Mouse (Mus musculus): ENCODE results near the gene Maml2. TPM values are rescaled to one million over a fixed set of nuclear protein-coding genes. Genes with fewer than 3 reads are reported as not detected.

The Maml2 gene
- polyA plus RNA-seq, 1 experiment from 2014 or later: 9.8 TPM

DNA sequence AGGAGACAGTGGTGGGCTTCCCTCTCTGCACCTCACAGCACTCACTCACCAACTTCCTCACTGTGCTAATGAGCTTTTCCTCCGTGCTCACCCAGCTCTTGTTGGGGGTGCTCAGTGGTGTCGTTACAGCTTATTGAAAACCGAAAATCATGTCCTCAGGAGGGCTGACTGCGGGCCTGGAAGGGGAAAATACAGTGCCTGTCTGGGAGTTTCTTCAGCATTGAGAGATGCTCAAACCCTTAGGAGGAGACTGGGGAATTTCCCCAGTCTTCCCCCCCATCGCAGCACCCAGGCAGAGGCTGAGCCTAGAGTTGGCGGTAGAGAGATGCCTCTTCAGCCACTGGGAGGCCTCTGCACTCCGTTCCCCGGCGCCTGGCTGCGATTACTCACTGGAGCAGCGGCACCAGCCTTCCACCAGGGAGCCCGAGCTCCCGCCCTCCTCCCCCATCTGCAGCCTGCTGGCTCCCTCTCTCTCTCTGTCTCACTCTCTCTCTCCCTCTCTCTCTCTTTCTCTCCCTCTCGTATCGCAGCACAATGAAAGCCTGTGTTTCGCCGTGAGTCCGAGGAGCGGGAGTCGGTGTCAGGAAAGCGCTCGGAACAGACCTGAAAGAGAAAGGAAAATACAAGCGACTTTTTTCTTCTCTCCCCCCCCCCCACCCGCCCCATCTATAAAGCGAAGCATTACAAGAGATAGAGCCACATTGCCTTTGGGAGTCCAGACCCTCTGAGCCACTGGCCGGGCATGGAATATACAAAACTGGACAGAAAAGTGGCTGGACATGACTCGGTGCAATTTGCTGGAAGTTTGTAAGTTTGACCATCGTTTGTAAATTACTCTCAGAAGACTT is 1.3 kb upstream of the Maml2 start:
- ATAC-seq (ENCODE audit: low read depth) (peak; percentile 95), DNase-seq (ENCODE audit: low spot score) (peak; percentile 96)
- peak overlapping the region; percentile 81 for H3K27ac ChIP-seq (replicated peaks; ENCODE audit: low read depth, low read length)
- under 1% methylated on average over 28 of the region's 28 CpGs for WGBS
- no peaks in the 10 kb centered on the region for H3K36me3 ChIP-seq (ENCODE audit: control insufficient read depth, insufficient read depth, low read length)
- peak overlapping the region; percentile 68 for H3K9ac ChIP-seq (ENCODE audit: low read depth, low read length)
- peaks cover 35% of the 10 kb centered on the region for H3K4me1 ChIP-seq (ENCODE audit: control insufficient read depth, insufficient read depth, low read length)
- H3K9me3 ChIP-seq (ENCODE audit: control insufficient read depth, low read length): no peaks in the 10 kb centered on the region
- no peaks in the 10 kb centered on the region for H3K27me3 ChIP-seq (replicated peaks; ENCODE audit: control insufficient read depth, insufficient read depth, low read length)
- H3K4me3 ChIP-seq (ENCODE audit: low read depth, low read length): peak overlapping the region; percentile 56
- peak overlapping the region; percentile 98 for H3K4me2 ChIP-seq (ENCODE audit: low read depth, low read length)

- Histone ChIP-seq H3K27me3 (replicated peaks; ENCODE audit: control insufficient read depth, insufficient read depth, low read length) (no peaks in the 10 kb centered on the region), H3K9ac (ENCODE audit: low read depth, low read length) (peak overlapping the region; percentile 68), H3K4me1 (ENCODE audit: control insufficient read depth, insufficient read depth, low read length) (peaks cover 42% of the 10 kb centered on the region), H3K9me3 (ENCODE audit: control insufficient read depth, low read length) (no peaks in the 10 kb centered on the region), H3K36me3 (ENCODE audit: control insufficient read depth, insufficient read depth, low read length) (no peaks in the 10 kb centered on the region), H3K4me3 (ENCODE audit: low read depth, low read length) (peak overlapping the region; percentile 56), H3K4me2 (ENCODE audit: low read depth, low read length) (peak overlapping the region; percentile 98), H3K27ac (replicated peaks; ENCODE audit: low read depth, low read length) (peak overlapping the region; percentile 81)
- no peak for ATAC-seq (ENCODE audit: low read depth)
- WGBS: under 1% methylated on average over 12 of the region's 12 CpGs
- peak; percentile 46 for DNase-seq (ENCODE audit: low spot score)
Observed at GRCm38 (mm10) chr9:13297122-13297667, 562 bp upstream of the Maml2 start.

GRCm38 (mm10) chr9:13298513-13298878 is 739 bp downstream of the Maml2 start:
- H3K36me3 ChIP-seq (ENCODE audit: control insufficient read depth, insufficient read depth, low read length): no peaks in the 10 kb centered on the region
- ATAC-seq (ENCODE audit: low read depth) (no peak), DNase-seq (ENCODE audit: low spot score) (no peak)
- H3K27me3 ChIP-seq (replicated peaks; ENCODE audit: control insufficient read depth, insufficient read depth, low read length): no peaks in the 10 kb centered on the region
- peak overlapping the region; percentile 56 for H3K4me3 ChIP-seq (ENCODE audit: low read depth, low read length)
- peak overlapping the region; percentile 81 for H3K27ac ChIP-seq (replicated peaks; ENCODE audit: low read depth, low read length)
- peaks cover 44% of the 10 kb centered on the region for H3K4me1 ChIP-seq (ENCODE audit: control insufficient read depth, insufficient read depth, low read length)
- peak overlapping the region; percentile 68 for H3K9ac ChIP-seq (ENCODE audit: low read depth, low read length)
- 22% methylated on average over 9 of the region's 9 CpGs for WGBS
- H3K9me3 ChIP-seq (ENCODE audit: control insufficient read depth, low read length): no peaks in the 10 kb centered on the region
- peak overlapping the region; percentile 98 for H3K4me2 ChIP-seq (ENCODE audit: low read depth, low read length)

GRCm38 (mm10) chr9:13299190-13299589 is 1.4 kb downstream of the Maml2 start:
- peaks cover 44% of the 10 kb centered on the region for H3K4me1 ChIP-seq (ENCODE audit: control insufficient read depth, insufficient read depth, low read length)
- H3K9ac ChIP-seq (ENCODE audit: low read depth, low read length): 0 out of 2 replicates have a peak overlapping the region, but pooled peaks have one; percentile 37

DNA sequence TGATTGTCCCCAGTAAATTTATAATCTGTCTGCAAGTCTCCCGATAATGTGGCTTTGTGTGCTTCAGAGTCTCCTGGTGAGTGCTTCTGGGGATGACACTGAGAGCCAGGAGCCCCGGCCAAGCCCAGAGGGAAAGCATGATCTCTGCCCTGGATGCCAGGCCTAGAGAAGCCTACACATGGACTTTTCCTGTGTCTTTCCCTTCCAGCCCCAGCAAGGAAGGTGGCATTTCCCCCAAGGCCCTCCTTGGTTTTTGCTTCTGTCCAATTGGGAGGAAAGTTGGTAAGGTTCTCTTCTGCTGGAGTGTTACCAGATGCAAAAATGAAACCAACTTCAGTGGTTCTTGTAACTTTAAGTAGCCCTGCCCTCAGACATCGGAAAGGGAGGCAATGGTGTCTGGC is 2.3 kb downstream of the Maml2 start:
- H3K9ac ChIP-seq (ENCODE audit: low read depth, low read length): peak overlapping the region; percentile 37; the same call in 1 of the 2 replicates
- WGBS: 40% methylated on average over 3 of the region's 3 CpGs
- no peak overlapping the region for H3K27ac ChIP-seq (replicated peaks; ENCODE audit: low read depth, low read length)
- H3K36me3 ChIP-seq (ENCODE audit: control insufficient read depth, insufficient read depth, low read length): no peaks in the 10 kb centered on the region
- H3K4me1 ChIP-seq (ENCODE audit: control insufficient read depth, insufficient read depth, low read length): peaks cover 47% of the 10 kb centered on the region
- H3K4me2 ChIP-seq (ENCODE audit: low read depth, low read length): peak overlapping the region; percentile 98
- no peak for ATAC-seq (ENCODE audit: low read depth)
- no peaks in the 10 kb centered on the region for H3K27me3 ChIP-seq (replicated peaks; ENCODE audit: control insufficient read depth, insufficient read depth, low read length)
- peak overlapping the region; percentile 56 for H3K4me3 ChIP-seq (ENCODE audit: low read depth, low read length)
- no peaks in the 10 kb centered on the region for H3K9me3 ChIP-seq (ENCODE audit: control insufficient read depth, low read length)
- DNase-seq (ENCODE audit: low spot score): no peak

More at GRCm38 (mm10) chr9:13299190-13299589, 1.4 kb downstream of the Maml2 start:
- Histone ChIP-seq H3K27me3 (replicated peaks; ENCODE audit: control insufficient read depth, insufficient read depth, low read length) (no peaks in the 10 kb centered on the region), H3K9me3 (ENCODE audit: control insufficient read depth, low read length) (no peaks in the 10 kb centered on the region), H3K4me3 (ENCODE audit: low read depth, low read length) (peak overlapping the region; percentile 56), H3K27ac (replicated peaks; ENCODE audit: low read depth, low read length) (no peak overlapping the region), H3K4me2 (ENCODE audit: low read depth, low read length) (peak overlapping the region; percentile 98), H3K36me3 (ENCODE audit: control insufficient read depth, insufficient read depth, low read length) (no peaks in the 10 kb centered on the region)
- 72% methylated on average over 6 of the region's 6 CpGs for WGBS
- DNase-seq (ENCODE audit: low spot score): no peak
- no peak for ATAC-seq (ENCODE audit: low read depth)

GRCm38 (mm10) chr9:13300891-13301782 is 3.4 kb downstream of the Maml2 start:
- H3K4me1 ChIP-seq (ENCODE audit: control insufficient read depth, insufficient read depth, low read length): peaks cover 47% of the 10 kb centered on the region
- peak overlapping the region; percentile 98 for H3K4me2 ChIP-seq (ENCODE audit: low read depth, low read length)
- H3K36me3 ChIP-seq (ENCODE audit: control insufficient read depth, insufficient read depth, low read length): no peaks in the 10 kb centered on the region
- H3K9ac ChIP-seq (ENCODE audit: low read depth, low read length): no peak overlapping the region
- 83% methylated on average over 9 of the region's 9 CpGs for WGBS
- H3K9me3 ChIP-seq (ENCODE audit: control insufficient read depth, low read length): no peaks in the 10 kb centered on the region
- no peak for ATAC-seq (ENCODE audit: low read depth)
- no peak overlapping the region for H3K27ac ChIP-seq (replicated peaks; ENCODE audit: low read depth, low read length)
- no peak overlapping the region for H3K4me3 ChIP-seq (ENCODE audit: low read depth, low read length)
- no peaks in the 10 kb centered on the region for H3K27me3 ChIP-seq (replicated peaks; ENCODE audit: control insufficient read depth, insufficient read depth, low read length)
- no peak for DNase-seq (ENCODE audit: low spot score)

DNA sequence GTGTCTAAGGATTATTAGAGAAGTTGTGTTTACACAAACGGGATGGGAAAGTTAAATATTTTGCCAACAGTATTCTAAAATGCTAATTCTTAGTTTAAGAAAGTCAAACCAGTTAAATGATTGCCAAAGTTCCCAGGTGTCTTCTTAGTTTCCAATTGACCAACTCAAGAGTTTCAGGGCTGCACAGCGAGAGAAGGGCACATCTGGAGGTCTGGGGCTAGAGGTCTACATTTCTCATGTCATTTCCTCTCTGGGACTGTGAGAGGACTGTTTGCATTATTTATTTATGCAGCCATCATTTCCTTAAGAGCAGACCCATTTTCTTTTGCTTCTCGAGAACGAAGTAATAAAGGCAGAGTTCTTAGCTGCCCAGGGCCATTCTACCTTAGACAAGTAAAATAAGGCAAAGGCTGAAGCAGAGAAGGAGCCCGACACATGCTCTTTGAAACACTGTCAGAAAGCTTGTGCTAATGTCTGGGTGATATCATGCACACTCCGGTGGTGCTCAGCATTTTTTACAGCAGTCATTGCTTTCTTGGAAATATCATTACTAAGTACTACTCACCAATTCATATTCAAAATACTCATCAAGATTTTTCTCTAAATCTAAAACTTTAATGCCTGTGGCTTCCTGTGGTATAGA is 4.5 kb downstream of the Maml2 start:
- Histone ChIP-seq H3K4me3 (ENCODE audit: low read depth, low read length) (no peak overlapping the region), H3K9me3 (ENCODE audit: control insufficient read depth, low read length) (no peaks in the 10 kb centered on the region), H3K4me2 (ENCODE audit: low read depth, low read length) (no peak overlapping the region), H3K27me3 (replicated peaks; ENCODE audit: control insufficient read depth, insufficient read depth, low read length) (no peaks in the 10 kb centered on the region), H3K36me3 (ENCODE audit: control insufficient read depth, insufficient read depth, low read length) (no peaks in the 10 kb centered on the region), H3K4me1 (ENCODE audit: control insufficient read depth, insufficient read depth, low read length) (peaks cover 56% of the 10 kb centered on the region), H3K27ac (replicated peaks; ENCODE audit: low read depth, low read length) (no peak overlapping the region), H3K9ac (ENCODE audit: low read depth, low read length) (no peak overlapping the region)
- WGBS: 57% methylated on average over 6 of the region's 6 CpGs
- DNase-seq (ENCODE audit: low spot score) (no peak), ATAC-seq (ENCODE audit: low read depth) (no peak)

All from embryonic facial prominence, embryonic 14.5 days (tissue).